Mouse (Mus musculus): ENCODE measurements around the gene Hhatl. TPM values are rescaled to one million over a fixed set of nuclear protein-coding genes. Genes with fewer than 3 reads are reported as not detected.
A peak's percentile ranks its signal among the peaks of the same experiment; 100 is the strongest.

Gene Hhatl
- total RNA-seq, 2 experiments from 2014 or later: not detected

GRCm38 (mm10) chr9:121807947-121808346, 15.6 kb upstream of the Hhatl start:
- ATAC-seq (replicated peaks; ENCODE audit: poor library complexity): no peak

- ATAC-seq (replicated peaks; ENCODE audit: poor library complexity): no peak
Measured at GRCm38 (mm10) chr9:121807546-121807945, 15.2 kb upstream of the Hhatl start.

GRCm38 (mm10) chr9:121802747-121803146, 10.4 kb upstream of the Hhatl start:
- ATAC-seq (replicated peaks; ENCODE audit: poor library complexity): peak; percentile 51

GRCm38 (mm10) chr9:121798887-121799520, 6.7 kb upstream of the Hhatl start:
- ATAC-seq (replicated peaks; ENCODE audit: poor library complexity): no peak

GRCm38 (mm10) chr9:121797722-121798121, 5.4 kb upstream of the Hhatl start:
- no peak for ATAC-seq (replicated peaks; ENCODE audit: poor library complexity)

GRCm38 (mm10) chr9:121794972-121795539, 2.7 kb upstream of the Hhatl start:
- no peak for ATAC-seq (replicated peaks; ENCODE audit: poor library complexity)

GRCm38 (mm10) chr9:121791206-121791605, 1.1 kb downstream of the Hhatl start:
- peak; percentile 80 for ATAC-seq (replicated peaks; ENCODE audit: poor library complexity)

GRCm38 (mm10) chr9:121786359-121786758, 5.9 kb downstream of the Hhatl start:
- ATAC-seq (replicated peaks; ENCODE audit: poor library complexity): no peak

- no peak for ATAC-seq (replicated peaks; ENCODE audit: poor library complexity)
Measured at GRCm38 (mm10) chr9:121785261-121785660, 7.0 kb downstream of the Hhatl start.

- ATAC-seq (replicated peaks; ENCODE audit: poor library complexity): no peak
Measured at GRCm38 (mm10) chr9:121784801-121785200, 7.5 kb downstream of the Hhatl start.

- peak; percentile 55 for ATAC-seq (replicated peaks; ENCODE audit: poor library complexity)
Measured at GRCm38 (mm10) chr9:121778066-121778624, 14.2 kb downstream of the Hhatl start.

GRCm38 (mm10) chr9:121777484-121778065, 14.7 kb downstream of the Hhatl start, which contains the start of gene Klhl40:
Klhl40 (plus strand) TSS chr9:121777607.
- ATAC-seq (replicated peaks; ENCODE audit: poor library complexity): peak; percentile 32

- no peak for ATAC-seq (replicated peaks; ENCODE audit: poor library complexity)
Measured at GRCm38 (mm10) chr9:121776511-121776910, 15.8 kb downstream of the Hhatl start.

GRCm38 (mm10) chr9:121775951-121776350, 16.4 kb downstream of the Hhatl start:
- no peak for ATAC-seq (replicated peaks; ENCODE audit: poor library complexity)

- no peak for ATAC-seq (replicated peaks; ENCODE audit: poor library complexity)
Measured at GRCm38 (mm10) chr9:121772412-121772811, 19.9 kb downstream of the Hhatl start.

GRCm38 (mm10) chr9:121765166-121765855, 27.0 kb downstream of the Hhatl start:
- ATAC-seq (replicated peaks; ENCODE audit: poor library complexity): no peak

GRCm38 (mm10) chr9:121763716-121764115, 28.6 kb downstream of the Hhatl start:
- no peak for ATAC-seq (replicated peaks; ENCODE audit: poor library complexity)

GRCm38 (mm10) chr9:121762761-121763160, 29.5 kb downstream of the Hhatl start:
- ATAC-seq (replicated peaks; ENCODE audit: poor library complexity): no peak

GRCm38 (mm10) chr9:121762248-121762647, 30.1 kb downstream of the Hhatl start:
- no peak for ATAC-seq (replicated peaks; ENCODE audit: poor library complexity)

GRCm38 (mm10) chr9:121761787-121762186, 30.5 kb downstream of the Hhatl start:
- no peak for ATAC-seq (replicated peaks; ENCODE audit: poor library complexity)

- ATAC-seq (replicated peaks; ENCODE audit: poor library complexity): no peak
Measured at GRCm38 (mm10) chr9:121761091-121761665, 31.1 kb downstream of the Hhatl start.

Measured in megakaryocyte progenitor cell, adult 5-6 weeks (primary cell).